Mouse (Mus musculus) kidney, adult 2 months (tissue): ENCODE measurements around the gene Zfp664.

Experiments used
- CTCF ChIP-seq: fragments of 200-500 bp; conservative IDR thresholded peaks from 2 replicates; pipeline ENCODE4 v1.5.1; 2011; ENCODE audit warnings: low read depth, mild to moderate bottlenecking, control low read depth, low read length, moderate library complexity, mixed read lengths; ENCODE audit not compliant: insufficient read depth, insufficient read length
- POLR2A ChIP-seq: fragments of 200-500 bp; IDR thresholded peaks from one replicate; pipeline ENCODE4 v1.6.1; 2011; ENCODE audit warnings: low read depth, low read length, control low read depth

- TF ChIP-seq CTCF, result no peak
- TF ChIP-seq POLR2A, result no peak
Observed at GRCm38 (mm10) chr5:124844929-124845328, 17.6 kb upstream of the Zfp664 start.
